Mouse (Mus musculus) liver, embryonic 13.5 days (tissue): ENCODE data around the gene Ripk4. TPM values are rescaled to one million over a fixed set of nuclear protein-coding genes. Genes with fewer than 3 reads are reported as not detected.

Source experiments
- ATAC-seq: fragments of 200-750 bp; cut with Nextera tagmentation; 2 replicates; pipeline ENCODE4 v1.8.0; 2017; ENCODE audit warnings: low read depth, mild to moderate bottlenecking, moderate number of reproducible peaks, moderate library complexity
- DNase-seq: peaks from one replicate; pipeline ENCODE4 v3.0.0; 2022
- H3K27ac ChIP-seq: fragments of 300-500 bp; sonication (generic); 2 replicates; pipeline ENCODE4 v1.5.1; 2015; ENCODE audit warnings: moderate library complexity, mild to moderate bottlenecking, inconsistent platforms
- H3K27me3 ChIP-seq: fragments of 300-500 bp; sonication (generic); 2 replicates; pipeline ENCODE4 v1.6.1; 2015; ENCODE audit warnings: mild to moderate bottlenecking, inconsistent platforms
- H3K36me3 ChIP-seq: fragments of 300-500 bp; sonication (generic); 2 replicates; pipeline ENCODE4 v1.6.1; 2015; ENCODE audit warnings: mild to moderate bottlenecking, inconsistent platforms
- H3K4me1 ChIP-seq: fragments of 300-500 bp; sonication (generic); replicated peaks from 2 replicates; pipeline ENCODE4 v1.6.1; 2015; ENCODE audit warnings: inconsistent platforms
- H3K4me2 ChIP-seq: fragments of 300-500 bp; sonication (generic); 2 replicates; pipeline ENCODE4 v1.6.1; 2015; ENCODE audit warnings: inconsistent platforms, mild to moderate bottlenecking, moderate library complexity
- H3K4me3 ChIP-seq: fragments of 300-500 bp; sonication (generic); replicated peaks from 2 replicates; pipeline ENCODE4 v1.5.1; 2015; ENCODE audit warnings: mild to moderate bottlenecking, inconsistent platforms
- H3K9ac ChIP-seq: fragments of 300-500 bp; sonication (generic); 2 replicates; pipeline ENCODE4 v1.6.1; 2015; ENCODE audit warnings: mild to moderate bottlenecking, inconsistent platforms
- H3K9me3 ChIP-seq: fragments of 300-500 bp; sonication (generic); replicated peaks from 2 replicates; pipeline ENCODE4 v1.6.1; 2016; ENCODE audit warnings: inconsistent platforms
- WGBS: fragments of 180-500 bp; shearing (Covaris S2); methylation state at CpG from one replicate; pipeline ENCODE4 v1.1.7; 2015; ENCODE audit not compliant: insufficient replicate concordance; 5-methylcytosine and 5-hydroxymethylcytosine counted together
- polyA plus RNA-seq: library from polyadenylated mRNA; unstranded; fragments of >200 nt; fragmentation: Nextera tagmentation; extraction: Ambion mirVana; gene quantifications from 2 replicates; pipeline ENCODE4 v1.2.1, GENCODE M21; 2015

Gene Ripk4
- polyA plus RNA-seq, 1 experiment from 2014 or later, result 2.3 TPM

GRCm38 (mm10) chr16:97764626-97765025 is 1.0 kb upstream of the Ripk4 start:
- DNase-seq, result no peak
- H3K9ac ChIP-seq, result no peak overlapping the region
- WGBS, result 31% methylated on average over 2 of the region's 2 CpGs
- no peaks in the 10 kb centered on the region for H3K36me3 ChIP-seq
- no peak for ATAC-seq
- no peaks in the 10 kb centered on the region for H3K9me3 ChIP-seq
- no peak overlapping the region for H3K27ac ChIP-seq
- H3K27me3 ChIP-seq, result peaks cover 65% of the 10 kb centered on the region
- peaks cover 11% of the 10 kb centered on the region; the same call in 1 of the 2 replicates for H3K4me1 ChIP-seq
- no peak overlapping the region for H3K4me3 ChIP-seq
- no peak overlapping the region for H3K4me2 ChIP-seq

GRCm38 (mm10) chr16:97763990-97764340 is 378 bp upstream of the Ripk4 start:
- WGBS, result 10% methylated on average over 13 of the region's 13 CpGs
- no peak overlapping the region for H3K27ac ChIP-seq

GRCm38 (mm10) chr16:97761782-97762181 is 1.8 kb downstream of the Ripk4 start:
- Histone ChIP-seq H3K9me3 (no peaks in the 10 kb centered on the region), H3K27ac (no peak overlapping the region), H3K4me2 (peak overlapping the region; percentile 50; the same call in 1 of the 2 replicates), H3K27me3 (peaks cover 62% of the 10 kb centered on the region), H3K4me1 (peaks cover 22% of the 10 kb centered on the region), H3K36me3 (no peaks in the 10 kb centered on the region), H3K4me3 (no peak overlapping the region), H3K9ac (no peak overlapping the region)
- DNase-seq (no peak), ATAC-seq (no peak)
- WGBS, result 46% methylated on average over 2 of the region's 2 CpGs

More at GRCm38 (mm10) chr16:97763990-97764340, 378 bp upstream of the Ripk4 start:
- H3K4me2 ChIP-seq, result peak overlapping the region; percentile 50
- 0 out of 2 replicates have a peak, but pooled peaks have one; percentile 1 for ATAC-seq
- H3K4me3 ChIP-seq, result peak overlapping the region; percentile 52
- H3K4me1 ChIP-seq, result peaks cover 11% of the 10 kb centered on the region; the same call in 1 of the 2 replicates
- 0 out of 2 replicates have a peak overlapping the region, but pooled peaks have one; percentile 54 for H3K9ac ChIP-seq
- H3K36me3 ChIP-seq, result no peaks in the 10 kb centered on the region
- H3K27me3 ChIP-seq, result peaks cover 65% of the 10 kb centered on the region
- no peak for DNase-seq
- H3K9me3 ChIP-seq, result no peaks in the 10 kb centered on the region

- ATAC-seq (no peak), DNase-seq (no peak)
- Histone ChIP-seq H3K27me3 (peaks cover 41% of the 10 kb centered on the region), H3K9me3 (no peaks in the 10 kb centered on the region), H3K9ac (no peak overlapping the region), H3K27ac (no peak overlapping the region), H3K4me1 (peaks cover 30% of the 10 kb centered on the region), H3K4me2 (no peak overlapping the region), H3K36me3 (no peaks in the 10 kb centered on the region), H3K4me3 (no peak overlapping the region)
- 52% methylated on average over 3 of the region's 3 CpGs for WGBS
Observed at GRCm38 (mm10) chr16:97759681-97760080, 3.9 kb downstream of the Ripk4 start.

- H3K9me3 ChIP-seq, result no peaks in the 10 kb centered on the region
- H3K9ac ChIP-seq, result no peak overlapping the region
- H3K4me1 ChIP-seq, result peaks cover 25% of the 10 kb centered on the region
- ATAC-seq (peak; percentile 71), DNase-seq (no peak)
- H3K4me3 ChIP-seq, result no peak overlapping the region
- H3K27ac ChIP-seq, result peak overlapping the region; percentile 50
- 54% methylated on average over 2 of the region's 2 CpGs for WGBS
- H3K4me2 ChIP-seq, result no peak overlapping the region
- H3K36me3 ChIP-seq, result no peaks in the 10 kb centered on the region
- H3K27me3 ChIP-seq, result peaks cover 27% of the 10 kb centered on the region
Observed at GRCm38 (mm10) chr16:97758288-97758687, 5.3 kb downstream of the Ripk4 start.

- H3K9me3 ChIP-seq, result no peaks in the 10 kb centered on the region
- ATAC-seq (peak; percentile 38), DNase-seq (no peak)
- 60% methylated on average over 2 of the region's 2 CpGs for WGBS
- H3K4me2 ChIP-seq, result no peak overlapping the region
- H3K36me3 ChIP-seq, result no peaks in the 10 kb centered on the region
- peaks cover 29% of the 10 kb centered on the region for H3K4me1 ChIP-seq
- no peak overlapping the region for H3K9ac ChIP-seq
- H3K4me3 ChIP-seq, result no peak overlapping the region
- peaks cover 9% of the 10 kb centered on the region for H3K27me3 ChIP-seq
- H3K27ac ChIP-seq, result no peak overlapping the region
Observed at GRCm38 (mm10) chr16:97756460-97756859, 7.1 kb downstream of the Ripk4 start.

GRCm38 (mm10) chr16:97752316-97752941 is 11.2 kb downstream of the Ripk4 start:
- Histone ChIP-seq H3K27ac (no peak overlapping the region), H3K9ac (no peak overlapping the region), H3K36me3 (no peaks in the 10 kb centered on the region), H3K4me2 (no peak overlapping the region), H3K4me1 (peaks cover 24% of the 10 kb centered on the region), H3K27me3 (no peaks in the 10 kb centered on the region), H3K9me3 (no peaks in the 10 kb centered on the region), H3K4me3 (no peak overlapping the region)
- no peak for ATAC-seq
- DNase-seq, result no peak
- 31% methylated on average over 3 of the region's 3 CpGs for WGBS

GRCm38 (mm10) chr16:97751884-97752283 is 11.7 kb downstream of the Ripk4 start:
- Histone ChIP-seq H3K9ac (no peak overlapping the region), H3K27ac (no peak overlapping the region), H3K36me3 (no peaks in the 10 kb centered on the region), H3K4me2 (no peak overlapping the region), H3K9me3 (no peaks in the 10 kb centered on the region), H3K27me3 (no peaks in the 10 kb centered on the region), H3K4me3 (no peak overlapping the region), H3K4me1 (peaks cover 18% of the 10 kb centered on the region)
- no peak for ATAC-seq
- no peak for DNase-seq
- 49% methylated on average over 8 of the region's 8 CpGs for WGBS

GRCm38 (mm10) chr16:97748421-97748820 is 15.2 kb downstream of the Ripk4 start:
- DNase-seq (no peak), ATAC-seq (no peak)
- Histone ChIP-seq H3K27ac (no peak overlapping the region), H3K27me3 (no peaks in the 10 kb centered on the region), H3K4me3 (no peak overlapping the region), H3K9ac (no peak overlapping the region), H3K4me1 (peaks cover 9% of the 10 kb centered on the region; the same call in 1 of the 2 replicates), H3K4me2 (no peak overlapping the region), H3K9me3 (no peaks in the 10 kb centered on the region), H3K36me3 (no peaks in the 10 kb centered on the region)
- WGBS, result 66% methylated on average over 6 of the region's 6 CpGs

GRCm38 (mm10) chr16:97738030-97738429 is 25.6 kb downstream of the Ripk4 start:
- Histone ChIP-seq H3K4me2 (no peak overlapping the region), H3K4me3 (no peak overlapping the region), H3K27ac (no peak overlapping the region), H3K4me1 (no peaks in the 10 kb centered on the region), H3K9me3 (no peaks in the 10 kb centered on the region), H3K9ac (no peak overlapping the region), H3K36me3 (0 out of 2 replicates have a peak, but pooled peaks cover 4% of the 10 kb centered on the region), H3K27me3 (no peaks in the 10 kb centered on the region)
- no peak for ATAC-seq
- 59% methylated on average over 6 of the region's 6 CpGs for WGBS
- no peak for DNase-seq

GRCm38 (mm10) chr16:97736562-97736961 is 27.0 kb downstream of the Ripk4 start:
- ATAC-seq, result no peak
- Histone ChIP-seq H3K9me3 (no peaks in the 10 kb centered on the region), H3K27me3 (no peaks in the 10 kb centered on the region), H3K27ac (no peak overlapping the region), H3K4me3 (no peak overlapping the region), H3K4me2 (no peak overlapping the region), H3K4me1 (no peaks in the 10 kb centered on the region), H3K36me3 (no peaks in the 10 kb centered on the region), H3K9ac (no peak overlapping the region)
- 74% methylated on average over 2 of the region's 2 CpGs for WGBS
- no peak for DNase-seq

GRCm38 (mm10) chr16:97734760-97735322 is 28.7 kb downstream of the Ripk4 start:
- Histone ChIP-seq H3K4me1 (no peaks in the 10 kb centered on the region), H3K4me3 (no peak overlapping the region), H3K9me3 (no peaks in the 10 kb centered on the region), H3K36me3 (no peaks in the 10 kb centered on the region), H3K27ac (no peak overlapping the region), H3K9ac (no peak overlapping the region), H3K4me2 (no peak overlapping the region), H3K27me3 (no peaks in the 10 kb centered on the region)
- DNase-seq (no peak), ATAC-seq (no peak)
- WGBS, result 53% methylated on average over 9 of the region's 9 CpGs
